Mouse (Mus musculus) A20 (cell line): ENCODE results near the gene Ush1g.

ENCODE experiments used
- DNase-seq: peaks from one replicate; pipeline ENCODE4 v3.0.0-alpha.2; 2011; ENCODE audit warnings: low read depth, low spot score

Gene Ush1g

GRCm38 (mm10) chr11:115334531-115334930, 12.7 kb upstream of the Ush1g start, which contains the start of gene Otop3:
TSS of gene Otop3 (plus strand) at chr11:115334731.
- DNase-seq: no peak

- peak; percentile 49 for DNase-seq
Measured at GRCm38 (mm10) chr11:115329339-115329738, 7.5 kb upstream of the Ush1g start.

- DNase-seq: no peak
Measured at GRCm38 (mm10) chr11:115326730-115327129, 4.9 kb upstream of the Ush1g start.

GRCm38 (mm10) chr11:115323354-115323753, 1.5 kb upstream of the Ush1g start:
- DNase-seq: no peak

- DNase-seq: no peak
Measured at GRCm38 (mm10) chr11:115319704-115320383, 2.0 kb downstream of the Ush1g start.

- no peak for DNase-seq
Measured at GRCm38 (mm10) chr11:115318245-115319027, 3.4 kb downstream of the Ush1g start.

GRCm38 (mm10) chr11:115317204-115317603, 4.6 kb downstream of the Ush1g start:
- no peak for DNase-seq

- peak; percentile 40 for DNase-seq
Measured at GRCm38 (mm10) chr11:115314249-115314648, 7.6 kb downstream of the Ush1g start.

GRCm38 (mm10) chr11:115308781-115309180, 13.1 kb downstream of the Ush1g start:
- DNase-seq: no peak

- DNase-seq: no peak
Measured at GRCm38 (mm10) chr11:115306863-115307262, 15.0 kb downstream of the Ush1g start, which contains the start of gene Otop2. TSS of gene Otop2 (plus strand) at chr11:115307163.

GRCm38 (mm10) chr11:115303167-115303566, 18.7 kb downstream of the Ush1g start:
- no peak for DNase-seq

- DNase-seq: no peak
Measured at GRCm38 (mm10) chr11:115301351-115301750, 20.5 kb downstream of the Ush1g start.

- peak; percentile 24 for DNase-seq
Measured at GRCm38 (mm10) chr11:115300745-115301144, 21.1 kb downstream of the Ush1g start.

- no peak for DNase-seq
Measured at GRCm38 (mm10) chr11:115298160-115298559, 23.7 kb downstream of the Ush1g start.

- no peak for DNase-seq
Measured at GRCm38 (mm10) chr11:115297214-115297826, 24.5 kb downstream of the Ush1g start, which contains the start of gene Fads6. TSS of gene Fads6 (minus strand) at chr11:115297663.

- no peak for DNase-seq
Measured at GRCm38 (mm10) chr11:115296471-115297210, 25.2 kb downstream of the Ush1g start.

GRCm38 (mm10) chr11:115295939-115296338, 25.9 kb downstream of the Ush1g start:
- no peak for DNase-seq

GRCm38 (mm10) chr11:115292631-115293375, 29.0 kb downstream of the Ush1g start:
- no peak for DNase-seq

GRCm38 (mm10) chr11:115291503-115291902, 30.3 kb downstream of the Ush1g start:
- no peak for DNase-seq

- no peak for DNase-seq
Measured at GRCm38 (mm10) chr11:115290919-115291318, 30.9 kb downstream of the Ush1g start.

- no peak for DNase-seq
Measured at GRCm38 (mm10) chr11:115290314-115290713, 31.5 kb downstream of the Ush1g start.
